Mouse (Mus musculus): ENCODE results near the gene Fem1a.

DNA sequence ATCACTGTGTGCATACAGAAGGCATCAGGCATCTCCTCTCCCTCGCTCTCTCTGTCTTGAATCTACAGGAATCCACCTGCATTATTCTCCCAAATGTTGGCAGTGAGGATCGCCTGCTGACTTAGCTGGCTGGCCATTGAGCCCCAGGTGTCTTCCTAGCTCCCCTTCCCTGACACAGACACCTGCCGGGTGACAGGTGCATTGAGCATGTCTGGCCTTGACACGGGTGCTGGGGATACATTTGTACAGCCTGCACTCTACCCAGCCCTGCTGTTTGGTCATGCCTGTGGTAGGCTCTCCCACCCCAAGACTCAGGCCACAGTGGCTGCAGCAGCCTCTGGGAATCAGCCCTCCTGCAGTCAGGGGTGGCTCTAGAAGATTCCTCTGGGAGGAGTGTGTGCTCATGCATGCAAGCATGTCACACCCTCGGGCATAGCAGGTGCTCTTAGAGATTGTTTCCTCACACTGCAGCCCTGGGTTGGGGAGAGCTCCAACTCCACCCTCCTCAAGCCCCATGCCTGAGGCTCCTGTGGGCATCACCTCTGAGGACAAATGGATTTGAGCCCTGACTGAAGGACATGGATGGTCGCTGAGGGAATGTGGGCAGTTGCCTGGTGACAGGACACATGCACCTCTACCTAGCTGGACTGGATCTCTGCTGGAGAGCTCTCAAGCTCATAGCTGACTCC is 49.5 kb upstream of the Fem1a start:
- no peak for TF ChIP-seq CTCF (IDR thresholded peaks at IDR 0.05; ENCODE audit: control insufficient read depth, insufficient read depth, low read length)
- no peak for TF ChIP-seq POLR2A (IDR thresholded peaks at IDR 0.05; ENCODE audit: borderline replicate concordance, control insufficient read depth, low read depth, low read length)
